Mouse (Mus musculus) kidney, adult 9 months (tissue): ENCODE data around the gene Ttc30b.
A peak's percentile ranks its signal among the peaks of the same experiment; 100 is the strongest.
"Not testable (repeated sequence)": the region's sequence is repeated elsewhere in the genome, so short reads cannot be mapped to it uniquely, and the experiment has no call there.

Source experiments
- DNase-seq: peaks from one replicate; pipeline ENCODE4 v3.0.0; 2022

The Ttc30b gene

GRCm38 (mm10) chr2:75938117-75939063 lies at the start of gene Ttc30b:
TSS of gene Ttc30b (minus strand) at chr2:75938585.
- DNase-seq = peak; percentile 88

GRCm38 (mm10) chr2:75987739-75988138 lies 49.4 kb upstream of the Ttc30b start:
- no peak for DNase-seq

- DNase-seq = peak; percentile 84
Measured at GRCm38 (mm10) chr2:75985124-75985523, 46.7 kb upstream of the Ttc30b start.

GRCm38 (mm10) chr2:75983847-75984246 lies 45.5 kb upstream of the Ttc30b start:
- DNase-seq = no peak

- DNase-seq = no peak
Measured at GRCm38 (mm10) chr2:75983091-75983490, 44.7 kb upstream of the Ttc30b start.

- no peak for DNase-seq
Measured at GRCm38 (mm10) chr2:75982626-75983025, 44.2 kb upstream of the Ttc30b start.

GRCm38 (mm10) chr2:75981440-75982081 lies 43.2 kb upstream of the Ttc30b start, which contains the start of gene Ttc30a1:
TSS of gene Ttc30a1 (minus strand) at chr2:75981967.
- peak; percentile 90 for DNase-seq

- DNase-seq = not testable (repeated sequence)
Measured at GRCm38 (mm10) chr2:75980933-75981439, 42.6 kb upstream of the Ttc30b start.

GRCm38 (mm10) chr2:75977752-75978368 lies 39.5 kb upstream of the Ttc30b start, which contains the start of gene Ttc30a2:
TSS of gene Ttc30a2 (minus strand) at chr2:75978170.
- DNase-seq = peak; percentile 61

GRCm38 (mm10) chr2:75976070-75976469 lies 37.7 kb upstream of the Ttc30b start:
- not testable (repeated sequence) for DNase-seq

GRCm38 (mm10) chr2:75974131-75974530 lies 35.7 kb upstream of the Ttc30b start:
- DNase-seq = no peak

- DNase-seq = peak; percentile 75
Measured at GRCm38 (mm10) chr2:75964972-75965371, 26.6 kb upstream of the Ttc30b start.

GRCm38 (mm10) chr2:75964512-75964911 lies 26.1 kb upstream of the Ttc30b start:
- DNase-seq = peak; percentile 61

- no peak for DNase-seq
Measured at GRCm38 (mm10) chr2:75964051-75964450, 25.7 kb upstream of the Ttc30b start.

GRCm38 (mm10) chr2:75963211-75963840 lies 24.9 kb upstream of the Ttc30b start:
- no peak for DNase-seq

- peak; percentile 43 for DNase-seq
Measured at GRCm38 (mm10) chr2:75960366-75961330, 22.3 kb upstream of the Ttc30b start.

- no peak for DNase-seq
Measured at GRCm38 (mm10) chr2:75959850-75960365, 21.5 kb upstream of the Ttc30b start.

GRCm38 (mm10) chr2:75959183-75959849 lies 20.9 kb upstream of the Ttc30b start:
- no peak for DNase-seq

GRCm38 (mm10) chr2:75955709-75956108 lies 17.3 kb upstream of the Ttc30b start:
- no peak for DNase-seq

- no peak for DNase-seq
Measured at GRCm38 (mm10) chr2:75953320-75953719, 14.9 kb upstream of the Ttc30b start.
